Mouse (Mus musculus) midbrain, embryonic 14.5 days (tissue): Measurements from ENCODE around the gene Nlrp4f. TPM values are rescaled to one million over a fixed set of nuclear protein-coding genes. Genes with fewer than 3 reads are reported as not detected.

Source experiments
- ATAC-seq: fragments of 200-750 bp; cut with Nextera tagmentation; 2 replicates; pipeline ENCODE4 v1.8.0; 2017; ENCODE audit warnings: moderate number of reproducible peaks, moderate library complexity; ENCODE audit not compliant: low FRiP score, low TSS enrichment
- DNase-seq: peaks from one replicate; pipeline ENCODE4 v3.0.0-alpha.2; 2015
- H3K27ac ChIP-seq: fragments of 300-500 bp; sonication (generic); replicated peaks from 2 replicates; pipeline ENCODE4 v1.5.1; 2014; ENCODE audit warnings: mild to moderate bottlenecking, low read depth, low read length, moderate library complexity
- H3K27me3 ChIP-seq: fragments of 300-500 bp; sonication (generic); 2 replicates; pipeline ENCODE4 v1.6.1; 2014; ENCODE audit warnings: low read length, control low read depth, mixed read lengths; ENCODE audit not compliant: control insufficient read depth, insufficient read depth
- H3K36me3 ChIP-seq: fragments of 300-500 bp; sonication (generic); 2 replicates; pipeline ENCODE4 v1.6.1; 2014; ENCODE audit warnings: low read length, control low read depth; ENCODE audit not compliant: control insufficient read depth, insufficient read depth
- H3K4me1 ChIP-seq: fragments of 300-500 bp; sonication (generic); 2 replicates; pipeline ENCODE4 v1.6.1; 2014; ENCODE audit warnings: mild to moderate bottlenecking, antibody characterized with exemption, low read length, control low read depth; ENCODE audit not compliant: control insufficient read depth, insufficient read depth
- H3K4me2 ChIP-seq: fragments of 300-500 bp; sonication (generic); 2 replicates; pipeline ENCODE4 v1.6.1; 2014; ENCODE audit warnings: mild to moderate bottlenecking, low read length, moderate library complexity
- H3K4me3 ChIP-seq: fragments of 300-500 bp; sonication (generic); replicated peaks from 2 replicates; pipeline ENCODE4 v1.5.1; 2014; ENCODE audit warnings: low read depth, low read length
- H3K9ac ChIP-seq: fragments of 300-500 bp; sonication (generic); replicated peaks from 2 replicates; pipeline ENCODE4 v1.6.1; 2014; ENCODE audit warnings: mild to moderate bottlenecking, low read length, moderate library complexity
- H3K9me3 ChIP-seq: fragments of 300-500 bp; sonication (generic); 2 replicates; pipeline ENCODE4 v1.6.1; 2016; ENCODE audit warnings: low read length, control low read depth, mixed read lengths; ENCODE audit not compliant: control insufficient read depth
- WGBS: fragments of 180-500 bp; shearing (Covaris S2); extraction: QIAGEN DNeasy Blood & Tissue Kit; methylation state at CpG from one replicate; pipeline ENCODE4 v1.1.7; 2014; 5-methylcytosine and 5-hydroxymethylcytosine counted together
- polyA plus RNA-seq: library from polyadenylated mRNA; unstranded; fragments of >200 nt; fragmentation: Nextera tagmentation; extraction: Ambion mirVana; gene quantifications from 2 replicates; pipeline ENCODE4 v1.2.1, GENCODE M21; 2014

Nlrp4f gene
- polyA plus RNA-seq = 0.08 TPM in 1 of 2 replicates, not detected in the other

DNA sequence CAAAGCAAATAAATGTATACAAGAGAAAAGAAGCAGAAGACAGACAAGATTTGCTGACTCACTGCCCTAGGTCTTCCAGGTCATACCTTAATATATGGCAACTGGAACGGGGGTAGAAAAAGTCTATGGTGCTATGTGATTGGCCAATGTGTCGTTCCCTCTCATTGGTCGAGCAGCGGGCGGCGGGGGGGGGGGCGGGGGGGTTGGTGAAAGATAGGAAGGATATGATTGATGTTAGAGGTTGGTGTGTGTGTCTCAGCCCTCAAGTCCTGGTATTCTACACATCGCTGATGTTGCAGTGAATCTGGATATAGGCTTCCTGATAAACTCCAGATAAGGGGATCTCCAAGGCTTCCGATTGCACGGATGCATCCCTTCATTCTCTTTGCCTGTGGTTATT is at the start of gene Nlrp4f:
Gene Nlrp4f, minus strand, starts transcription at position 101 of the 400 bp plus-strand sequence.
- ATAC-seq (no peak), DNase-seq (no peak)
- Histone ChIP-seq H3K4me2 (no peak within 1 kb of the TSS), H3K27ac (no peak within 1 kb of the TSS), H3K4me1 (no peaks in the 10 kb centered on the region), H3K9ac (no peak within 1 kb of the TSS), H3K36me3 (no peaks in the 10 kb centered on the region), H3K4me3 (no peak within 1 kb of the TSS), H3K27me3 (no peaks in the 10 kb centered on the region), H3K9me3 (peaks cover 11% of the 10 kb centered on the region)
- WGBS = 83% methylated on average over 10 of the region's 10 CpGs

DNA sequence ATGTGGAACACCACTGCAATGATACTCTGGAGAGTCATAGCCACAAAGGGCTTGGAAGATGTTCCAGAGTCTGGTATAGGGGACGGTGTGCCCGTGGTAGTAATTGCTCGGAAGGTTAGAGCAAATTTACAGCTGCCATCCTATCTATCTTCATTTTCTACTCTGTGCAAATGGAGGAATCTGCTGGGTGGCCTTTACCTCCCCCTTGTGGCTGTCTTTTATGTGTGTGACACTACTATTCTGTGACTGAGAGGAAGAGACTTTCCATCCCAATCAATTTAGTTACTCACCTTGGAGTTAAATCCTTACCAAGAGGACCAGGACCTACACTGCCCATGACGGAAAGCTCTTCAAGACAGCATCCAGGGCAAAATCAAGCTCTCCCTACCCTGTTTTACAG is 37.5 kb upstream of the Nlrp4f start:
- DNase-seq = no peak
- Histone ChIP-seq H3K27ac (no peak overlapping the region), H3K9ac (no peak overlapping the region), H3K27me3 (no peaks in the 10 kb centered on the region), H3K4me3 (no peak overlapping the region), H3K4me1 (peaks cover 10% of the 10 kb centered on the region), H3K36me3 (0 out of 2 replicates have a peak, but pooled peaks cover 3% of the 10 kb centered on the region), H3K9me3 (peaks cover 39% of the 10 kb centered on the region), H3K4me2 (no peak overlapping the region)
- 98% methylated on average over 4 of the region's 4 CpGs for WGBS
- ATAC-seq = no peak

DNA sequence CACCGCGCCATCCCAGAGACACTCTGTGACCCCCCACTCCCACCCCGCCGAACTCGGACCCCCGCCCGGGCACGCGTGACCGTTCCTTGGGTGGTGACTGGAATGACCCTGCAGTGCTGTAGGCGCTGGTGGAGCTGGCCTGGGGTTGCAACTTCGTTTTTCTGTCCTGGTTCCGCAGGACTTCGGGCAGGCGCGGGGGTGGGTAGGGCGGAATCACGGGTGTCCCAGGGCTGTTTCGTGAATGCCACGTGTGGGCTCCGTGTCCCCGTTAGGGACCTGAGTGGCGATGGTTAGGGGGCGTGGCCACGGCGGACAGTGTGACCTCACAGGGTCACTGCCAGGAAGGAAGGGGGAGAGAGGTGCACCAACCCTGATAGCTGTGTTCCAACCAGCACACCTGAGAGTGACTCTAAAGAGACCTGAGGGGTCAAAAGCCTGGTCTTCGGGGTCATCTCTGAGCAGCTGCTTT is 36.6 kb upstream of the Nlrp4f start:
- peak overlapping the region; percentile 71 for H3K4me3 ChIP-seq
- peak overlapping the region; percentile 73; the same call in 1 of the 2 replicates for H3K9ac ChIP-seq
- peaks cover 31% of the 10 kb centered on the region for H3K9me3 ChIP-seq
- peaks cover 10% of the 10 kb centered on the region for H3K4me1 ChIP-seq
- H3K36me3 ChIP-seq = 0 out of 2 replicates have a peak, but pooled peaks cover under 1% of the 10 kb centered on the region
- WGBS = 43% methylated on average over 27 of the region's 27 CpGs
- no peak overlapping the region for H3K27ac ChIP-seq
- peak overlapping the region; percentile 96 for H3K4me2 ChIP-seq
- no peaks in the 10 kb centered on the region for H3K27me3 ChIP-seq
- DNase-seq (no peak), ATAC-seq (no peak)

DNA sequence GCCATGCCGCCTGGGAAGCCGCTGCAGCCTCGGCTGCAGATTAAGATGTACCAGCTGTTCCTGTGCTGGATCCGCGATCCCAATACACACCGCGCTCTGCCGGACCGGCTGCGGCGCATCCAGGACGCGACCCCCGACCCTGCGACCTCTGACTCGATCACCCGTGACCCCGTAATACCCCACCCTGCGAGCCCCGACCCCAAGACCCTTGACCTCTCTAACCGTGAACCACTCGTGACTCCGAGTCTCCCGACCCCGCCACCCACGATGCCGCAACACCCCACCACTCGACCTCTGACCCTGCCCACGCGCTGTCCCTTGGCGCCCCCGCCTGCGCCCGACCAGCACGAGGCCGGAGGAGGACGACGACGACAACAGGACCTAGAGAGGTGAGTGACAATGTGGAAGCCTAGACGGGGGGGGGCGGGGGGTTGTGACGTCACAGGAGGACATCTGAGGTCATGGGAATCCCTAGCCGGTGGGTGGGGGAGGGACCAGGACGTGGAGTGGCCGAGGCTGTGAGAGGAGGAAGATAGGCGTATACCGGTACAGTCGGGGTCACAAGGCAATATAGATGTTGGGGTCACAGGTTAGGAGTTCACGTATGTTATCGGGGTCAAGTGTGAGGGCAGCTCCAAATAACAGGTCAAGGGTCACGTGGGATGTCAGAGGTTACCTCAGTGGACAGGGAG is 36.0 kb upstream of the Nlrp4f start:
- H3K27ac ChIP-seq = peak overlapping the region; percentile 93
- no peaks in the 10 kb centered on the region for H3K27me3 ChIP-seq
- H3K36me3 ChIP-seq = no peaks in the 10 kb centered on the region
- ATAC-seq (0 out of 2 replicates have a peak, but pooled peaks have one; percentile 3), DNase-seq (peak; percentile 30)
- H3K4me3 ChIP-seq = peak overlapping the region; percentile 71
- peaks cover 31% of the 10 kb centered on the region for H3K9me3 ChIP-seq
- H3K9ac ChIP-seq = peak overlapping the region; percentile 73
- 2% methylated on average over 51 of the region's 51 CpGs for WGBS
- peaks cover 10% of the 10 kb centered on the region for H3K4me1 ChIP-seq
- H3K4me2 ChIP-seq = peak overlapping the region; percentile 96

DNA sequence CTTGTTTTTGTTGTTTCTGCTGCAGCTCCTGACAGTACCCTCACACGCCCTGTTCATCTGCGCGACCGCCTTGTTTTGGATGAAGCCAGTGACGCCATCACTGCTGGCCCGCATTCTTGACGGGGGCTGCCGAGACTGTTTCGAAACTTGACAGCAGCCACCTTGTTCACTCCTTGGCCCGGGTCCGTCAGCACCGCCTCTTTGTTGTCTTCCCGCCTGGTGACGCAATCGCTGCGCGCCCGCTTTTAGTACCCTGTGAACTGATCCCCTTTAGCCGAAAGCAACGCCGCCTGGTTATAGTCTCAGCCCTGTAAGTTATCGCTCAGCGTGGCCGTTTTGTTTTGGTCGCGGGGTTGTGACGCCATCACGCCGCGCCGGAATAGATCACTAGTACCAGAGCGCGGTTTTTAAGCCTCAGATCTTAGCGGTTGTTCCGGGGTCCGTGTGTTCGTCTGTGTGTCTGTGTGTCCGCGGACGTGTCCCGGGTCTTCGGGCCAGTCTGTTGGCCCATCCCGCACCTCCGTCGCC is 35.4 kb upstream of the Nlrp4f start:
- peak overlapping the region; percentile 93 for H3K27ac ChIP-seq
- peak overlapping the region; percentile 96 for H3K4me2 ChIP-seq
- peak overlapping the region; percentile 73 for H3K9ac ChIP-seq
- H3K4me1 ChIP-seq = peaks cover 10% of the 10 kb centered on the region
- peaks cover 28% of the 10 kb centered on the region for H3K9me3 ChIP-seq
- ATAC-seq (peak; percentile 82), DNase-seq (peak; percentile 96)
- no peaks in the 10 kb centered on the region for H3K27me3 ChIP-seq
- H3K4me3 ChIP-seq = peak overlapping the region; percentile 71
- WGBS = under 1% methylated on average over 45 of the region's 45 CpGs
- H3K36me3 ChIP-seq = no peaks in the 10 kb centered on the region

DNA sequence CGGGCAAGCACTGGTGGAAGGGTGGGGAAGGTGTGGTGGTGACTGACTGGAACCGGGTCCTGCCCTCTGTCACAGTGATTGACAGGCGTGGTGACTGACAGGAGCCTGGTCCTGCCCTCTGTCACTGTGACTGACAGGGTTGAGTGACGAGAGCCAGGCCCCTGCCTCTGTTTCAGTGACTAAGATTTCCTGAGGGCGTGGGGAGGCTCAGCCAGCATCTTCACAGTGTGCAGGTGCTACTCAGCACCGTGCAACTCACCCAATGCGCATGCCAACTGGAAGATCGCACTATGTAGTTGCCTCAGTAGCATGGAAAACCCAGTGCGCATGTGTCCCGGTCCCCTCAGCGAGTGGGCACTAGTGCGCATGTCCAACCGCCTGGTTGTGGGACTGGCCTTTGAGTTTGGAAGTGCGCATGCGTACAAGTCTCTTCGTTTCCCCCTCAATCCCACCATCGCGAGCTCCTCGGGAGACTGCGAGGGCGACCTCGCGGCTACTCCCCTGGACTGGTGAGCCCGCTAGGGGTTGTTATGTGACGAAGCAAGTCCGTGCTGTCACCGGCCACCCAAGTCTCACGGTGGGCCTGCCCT is 34.8 kb upstream of the Nlrp4f start:
- Histone ChIP-seq H3K4me2 (peak overlapping the region; percentile 96), H3K36me3 (no peaks in the 10 kb centered on the region), H3K9me3 (peaks cover 22% of the 10 kb centered on the region), H3K27ac (peak overlapping the region; percentile 93), H3K27me3 (no peaks in the 10 kb centered on the region), H3K9ac (peak overlapping the region; percentile 73), H3K4me1 (peaks cover 10% of the 10 kb centered on the region), H3K4me3 (peak overlapping the region; percentile 71)
- DNase-seq (peak; percentile 100), ATAC-seq (peak; percentile 92)
- under 1% methylated on average over 28 of the region's 28 CpGs for whole genome bisulfite sequencing

DNA sequence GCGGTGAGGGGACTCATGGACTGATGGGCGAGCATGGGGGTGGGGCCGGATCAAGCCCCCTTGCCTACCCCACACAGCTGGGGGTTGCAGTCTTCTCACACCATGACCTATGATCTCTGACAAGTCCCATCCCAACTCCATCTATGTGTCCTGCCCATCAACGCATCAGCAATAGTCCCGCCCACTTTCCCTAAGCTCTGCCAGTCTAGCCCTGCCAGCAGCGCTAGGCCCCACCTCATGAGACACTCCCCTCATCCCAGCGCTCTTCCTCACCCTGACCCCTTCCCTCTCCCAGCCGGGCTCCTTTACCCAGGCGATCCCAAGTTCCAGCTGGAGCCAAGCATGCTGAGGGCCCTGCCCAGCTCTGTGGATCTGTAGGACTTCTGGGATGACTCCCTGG is 31.4 kb upstream of the Nlrp4f start:
- no peak overlapping the region for H3K27ac ChIP-seq
- H3K4me2 ChIP-seq = no peak overlapping the region

DNA sequence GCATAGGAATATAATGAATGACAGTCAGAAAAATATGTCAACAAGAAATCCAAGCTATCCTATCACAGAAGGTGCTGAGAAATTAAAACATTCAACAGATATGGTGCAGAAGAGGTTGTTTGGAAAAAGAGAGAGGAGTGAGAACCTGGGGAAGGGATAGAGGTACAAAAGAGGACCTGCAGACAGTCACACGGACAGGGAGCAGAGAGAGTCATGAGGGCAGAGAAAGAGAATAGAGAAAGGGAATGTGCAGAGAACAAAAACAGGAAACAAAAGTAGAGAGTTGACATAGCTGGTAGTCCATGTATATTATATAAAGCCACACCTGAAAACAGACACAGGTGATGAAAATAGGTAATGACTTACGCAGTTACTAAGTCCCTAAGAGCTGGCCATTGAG is 20.9 kb upstream of the Nlrp4f start:
- ATAC-seq (no peak), DNase-seq (no peak)
- no peak overlapping the region for H3K4me2 ChIP-seq
- peaks cover 4% of the 10 kb centered on the region; the same call in 1 of the 2 replicates for H3K9me3 ChIP-seq
- no peaks in the 10 kb centered on the region for H3K4me1 ChIP-seq
- no peaks in the 10 kb centered on the region for H3K27me3 ChIP-seq
- H3K36me3 ChIP-seq = no peaks in the 10 kb centered on the region
- 86% methylated on average over 2 of the region's 2 CpGs for WGBS
- H3K9ac ChIP-seq = no peak overlapping the region
- no peak overlapping the region for H3K4me3 ChIP-seq
- no peak overlapping the region for H3K27ac ChIP-seq

More for the DNA sequence above, 31.4 kb upstream of the Nlrp4f start:
- Histone ChIP-seq H3K36me3 (no peaks in the 10 kb centered on the region), H3K27me3 (no peaks in the 10 kb centered on the region), H3K4me1 (peaks cover 8% of the 10 kb centered on the region), H3K9ac (no peak overlapping the region), H3K4me3 (no peak overlapping the region), H3K9me3 (peaks cover 6% of the 10 kb centered on the region)
- 75% methylated on average over 9 of the region's 9 CpGs for WGBS
- no peak for DNase-seq
- ATAC-seq = no peak
